Mouse (Mus musculus) midbrain, embryonic 16.5 days (tissue): Measurements from ENCODE around the gene Tsc22d4. TPM values are rescaled to one million over a fixed set of nuclear protein-coding genes. Genes with fewer than 3 reads are reported as not detected.
A peak's percentile ranks its signal among the peaks of the same experiment; 100 is the strongest.

ENCODE experiments used
- ATAC-seq: fragments of 200-750 bp; cut with Nextera tagmentation; 2 replicates; pipeline ENCODE4 v1.8.0; 2017; ENCODE audit warnings: moderate TSS enrichment
- H3K27ac ChIP-seq: fragments of 300-500 bp; sonication (generic); 2 replicates; pipeline ENCODE4 v1.5.1; 2014; ENCODE audit warnings: mild to moderate bottlenecking, low read length, mixed read lengths
- H3K27me3 ChIP-seq: fragments of 300-500 bp; sonication (generic); 2 replicates; pipeline ENCODE4 v1.6.1; 2014; ENCODE audit warnings: low read depth, low read length, mixed read lengths; ENCODE audit not compliant: control insufficient read depth, insufficient read depth
- H3K36me3 ChIP-seq: fragments of 300-500 bp; sonication (generic); 2 replicates; pipeline ENCODE4 v1.6.1; 2014; ENCODE audit warnings: mild to moderate bottlenecking, low read length, moderate library complexity, mixed read lengths; ENCODE audit not compliant: control insufficient read depth, insufficient read depth
- H3K4me1 ChIP-seq: fragments of 300-500 bp; sonication (generic); 2 replicates; pipeline ENCODE4 v1.6.1; 2014; ENCODE audit warnings: mild to moderate bottlenecking, low read length, mixed read lengths; ENCODE audit not compliant: control insufficient read depth, insufficient read depth
- H3K4me2 ChIP-seq: fragments of 300-500 bp; sonication (generic); 2 replicates; pipeline ENCODE4 v1.6.1; 2014; ENCODE audit warnings: mild to moderate bottlenecking, low read length, mixed read lengths
- H3K4me3 ChIP-seq: fragments of 300-500 bp; sonication (generic); 2 replicates; pipeline ENCODE4 v1.5.1; 2014; ENCODE audit warnings: low read depth, mild to moderate bottlenecking, low read length, moderate library complexity, mixed read lengths
- H3K9ac ChIP-seq: fragments of 300-500 bp; sonication (generic); 2 replicates; pipeline ENCODE4 v1.6.1; 2014; ENCODE audit warnings: low read depth, low read length, mixed read lengths
- H3K9me3 ChIP-seq: fragments of 300-500 bp; sonication (generic); replicated peaks from 2 replicates; pipeline ENCODE4 v1.6.1; 2014; ENCODE audit warnings: mild to moderate bottlenecking, low read length, mixed read lengths; ENCODE audit not compliant: control insufficient read depth, poor library complexity, severe bottlenecking
- WGBS: fragments of 180-500 bp; shearing (Covaris S2); extraction: QIAGEN DNeasy Blood & Tissue Kit; methylation state at CpG from one replicate; pipeline ENCODE4 v1.1.7; 2014; 5-methylcytosine and 5-hydroxymethylcytosine counted together
- polyA plus RNA-seq: library from polyadenylated mRNA; unstranded; fragments of >200 nt; fragmentation: Nextera tagmentation; extraction: Ambion mirVana; gene quantifications from 2 replicates; pipeline ENCODE4 v1.2.1, GENCODE M21; 2015

Tsc22d4 gene
- polyA plus RNA-seq, 1 experiment from 2014 or later: 74.1 TPM

- H3K4me3 ChIP-seq: no peak overlapping the region
- peak; percentile 71; the same call in 1 of the 2 replicates for ATAC-seq
- peaks cover 2% of the 10 kb centered on the region; the same call in 1 of the 2 replicates for H3K9me3 ChIP-seq
- H3K9ac ChIP-seq: no peak overlapping the region
- H3K27ac ChIP-seq: peak overlapping the region; percentile 59
- H3K4me1 ChIP-seq: peaks cover 9% of the 10 kb centered on the region
- 27% methylated on average over 1 of the region's 1 CpGs for WGBS
- no peak overlapping the region for H3K4me2 ChIP-seq
- H3K36me3 ChIP-seq: no peaks in the 10 kb centered on the region
- no peaks in the 10 kb centered on the region for H3K27me3 ChIP-seq
These were observed 22.9 kb downstream of the Tsc22d4 start for GRCm38 (mm10) chr5:137768475-137768874.

- Histone ChIP-seq H3K36me3 (no peaks in the 10 kb centered on the region), H3K27me3 (no peaks in the 10 kb centered on the region), H3K4me3 (no peak overlapping the region), H3K9me3 (peaks cover 2% of the 10 kb centered on the region; the same call in 1 of the 2 replicates), H3K4me2 (no peak overlapping the region), H3K9ac (no peak overlapping the region), H3K27ac (no peak overlapping the region), H3K4me1 (peaks cover 9% of the 10 kb centered on the region)
- no peak for ATAC-seq
- 54% methylated on average over 2 of the region's 2 CpGs for WGBS
These were observed 25.2 kb downstream of the Tsc22d4 start for GRCm38 (mm10) chr5:137770709-137771108.

GRCm38 (mm10) chr5:137772755-137773154, 27.2 kb downstream of the Tsc22d4 start:
- Histone ChIP-seq H3K27ac (no peak overlapping the region), H3K9me3 (no peaks in the 10 kb centered on the region), H3K4me3 (no peak overlapping the region), H3K4me1 (peaks cover 9% of the 10 kb centered on the region), H3K36me3 (no peaks in the 10 kb centered on the region), H3K9ac (no peak overlapping the region), H3K27me3 (no peaks in the 10 kb centered on the region), H3K4me2 (no peak overlapping the region)
- no peak for ATAC-seq

- Histone ChIP-seq H3K4me3 (no peak overlapping the region), H3K27ac (no peak overlapping the region), H3K36me3 (no peaks in the 10 kb centered on the region), H3K9me3 (no peaks in the 10 kb centered on the region), H3K9ac (no peak overlapping the region), H3K4me2 (no peak overlapping the region), H3K27me3 (no peaks in the 10 kb centered on the region), H3K4me1 (peaks cover 13% of the 10 kb centered on the region)
- WGBS: 89% methylated on average over 2 of the region's 2 CpGs
- ATAC-seq: no peak
These were observed 30.2 kb downstream of the Tsc22d4 start for GRCm38 (mm10) chr5:137775587-137776290.

- peaks cover 14% of the 10 kb centered on the region for H3K4me1 ChIP-seq
- H3K9me3 ChIP-seq: no peaks in the 10 kb centered on the region
- WGBS: 46% methylated on average over 5 of the region's 5 CpGs
- no peaks in the 10 kb centered on the region for H3K27me3 ChIP-seq
- H3K4me3 ChIP-seq: no peak overlapping the region
- no peak overlapping the region for H3K27ac ChIP-seq
- H3K9ac ChIP-seq: no peak overlapping the region
- ATAC-seq: no peak
- no peak overlapping the region for H3K4me2 ChIP-seq
- H3K36me3 ChIP-seq: no peaks in the 10 kb centered on the region
These were observed 30.9 kb downstream of the Tsc22d4 start for GRCm38 (mm10) chr5:137776408-137776918.

GRCm38 (mm10) chr5:137777267-137777845, 31.8 kb downstream of the Tsc22d4 start:
- Histone ChIP-seq H3K9ac (no peak overlapping the region), H3K9me3 (no peaks in the 10 kb centered on the region), H3K27me3 (no peaks in the 10 kb centered on the region), H3K4me3 (no peak overlapping the region), H3K36me3 (peaks cover 9% of the 10 kb centered on the region), H3K27ac (peak overlapping the region; percentile 87; the same call in 1 of the 2 replicates), H3K4me1 (peaks cover 21% of the 10 kb centered on the region), H3K4me2 (no peak overlapping the region)
- no peak for ATAC-seq
- WGBS: 89% methylated on average over 7 of the region's 7 CpGs

GRCm38 (mm10) chr5:137778635-137779034, 33.1 kb downstream of the Tsc22d4 start, which contains the start of gene Ppp1r35:
Ppp1r35 (plus strand) TSS chr5:137778849.
- Histone ChIP-seq H3K9ac (peak within 1 kb of the TSS; percentile 88), H3K36me3 (peaks cover 15% of the 10 kb centered on the region), H3K4me2 (peak within 1 kb of the TSS; percentile 97), H3K27ac (peak within 1 kb of the TSS; percentile 87), H3K9me3 (no peaks in the 10 kb centered on the region), H3K4me3 (peak within 1 kb of the TSS; percentile 79), H3K27me3 (no peaks in the 10 kb centered on the region), H3K4me1 (peaks cover 31% of the 10 kb centered on the region)
- peak; percentile 96 for ATAC-seq
- 0% methylated on average over 31 of the region's 31 CpGs for WGBS

GRCm38 (mm10) chr5:137779053-137779933, 33.8 kb downstream of the Tsc22d4 start:
- peak overlapping the region; percentile 97 for H3K4me2 ChIP-seq
- H3K9me3 ChIP-seq: no peaks in the 10 kb centered on the region
- under 1% methylated on average over 68 of the region's 83 CpGs for WGBS
- H3K36me3 ChIP-seq: peaks cover 17% of the 10 kb centered on the region
- H3K9ac ChIP-seq: peak overlapping the region; percentile 88
- peaks cover 37% of the 10 kb centered on the region for H3K4me1 ChIP-seq
- H3K27ac ChIP-seq: peak overlapping the region; percentile 87
- no peaks in the 10 kb centered on the region for H3K27me3 ChIP-seq
- H3K4me3 ChIP-seq: peak overlapping the region; percentile 79
- peak; percentile 34 for ATAC-seq
